Mouse (Mus musculus): ENCODE data around the gene Impdh2. TPM values are rescaled to one million over a fixed set of nuclear protein-coding genes. Genes with fewer than 3 reads are reported as not detected.

Gene Impdh2
- polyA plus RNA-seq, 1 experiment from 2014 or later = 153 TPM

GRCm38 (mm10) chr9:108546875-108547274 lies 13.2 kb upstream of the Impdh2 start:
- WGBS (ENCODE audit: insufficient replicate concordance) = 80% methylated on average over 1 of the region's 1 CpGs
- no peaks in the 10 kb centered on the region for H3K9me3 ChIP-seq (replicated peaks)
- DNase-seq (no peak), ATAC-seq (ENCODE audit: low read depth) (no peak)
- no peak overlapping the region for H3K9ac ChIP-seq
- peaks cover 9% of the 10 kb centered on the region for H3K4me1 ChIP-seq (replicated peaks)
- no peak overlapping the region for H3K4me2 ChIP-seq
- H3K27ac ChIP-seq = no peak overlapping the region
- H3K4me3 ChIP-seq (replicated peaks) = no peak overlapping the region
- peaks cover 96% of the 10 kb centered on the region for H3K36me3 ChIP-seq
- H3K27me3 ChIP-seq = no peaks in the 10 kb centered on the region

- H3K27me3 ChIP-seq = no peaks in the 10 kb centered on the region
- ATAC-seq (ENCODE audit: low read depth) (no peak), DNase-seq (no peak)
- peaks cover 83% of the 10 kb centered on the region for H3K36me3 ChIP-seq
- H3K9me3 ChIP-seq (replicated peaks) = no peaks in the 10 kb centered on the region
- H3K4me3 ChIP-seq (replicated peaks) = no peak overlapping the region
- H3K4me2 ChIP-seq = no peak overlapping the region
- no peak overlapping the region for H3K27ac ChIP-seq
- WGBS (ENCODE audit: insufficient replicate concordance) = 68% methylated on average over 4 of the region's 4 CpGs
- H3K4me1 ChIP-seq (replicated peaks) = peaks cover 45% of the 10 kb centered on the region
- H3K9ac ChIP-seq = no peak overlapping the region
Measured at GRCm38 (mm10) chr9:108559169-108559568, 917 bp upstream of the Impdh2 start.

GRCm38 (mm10) chr9:108563671-108564070 lies 3.6 kb downstream of the Impdh2 start:
- no peak overlapping the region; the same call in 1 of the 2 replicates for H3K27ac ChIP-seq
- H3K4me2 ChIP-seq = peak overlapping the region; percentile 29; the same call in 1 of the 2 replicates
- peaks cover 59% of the 10 kb centered on the region for H3K36me3 ChIP-seq
- ATAC-seq (ENCODE audit: low read depth) (no peak), DNase-seq (no peak)
- H3K27me3 ChIP-seq = no peaks in the 10 kb centered on the region
- H3K9me3 ChIP-seq (replicated peaks) = no peaks in the 10 kb centered on the region
- peak overlapping the region; percentile 52; the same call in 1 of the 2 replicates for H3K9ac ChIP-seq
- 84% methylated on average over 8 of the region's 8 CpGs for WGBS (ENCODE audit: insufficient replicate concordance)
- H3K4me1 ChIP-seq (replicated peaks) = peaks cover 74% of the 10 kb centered on the region
- peak overlapping the region; percentile 2; the same call in 1 of the 2 replicates for H3K4me3 ChIP-seq (replicated peaks)

- no peak for DNase-seq
- peak overlapping the region; percentile 2; the same call in 1 of the 2 replicates for H3K4me3 ChIP-seq (replicated peaks)
Measured at GRCm38 (mm10) chr9:108564131-108564530, 4.0 kb downstream of the Impdh2 start.

GRCm38 (mm10) chr9:108565881-108566814 lies 6.1 kb downstream of the Impdh2 start:
- Histone ChIP-seq H3K9ac (peak overlapping the region; percentile 91), H3K9me3 (replicated peaks) (no peaks in the 10 kb centered on the region), H3K4me3 (replicated peaks) (peak overlapping the region; percentile 84), H3K4me2 (peak overlapping the region; percentile 100), H3K4me1 (replicated peaks) (peaks cover 81% of the 10 kb centered on the region), H3K27ac (peak overlapping the region; percentile 98), H3K27me3 (no peaks in the 10 kb centered on the region), H3K36me3 (peaks cover 52% of the 10 kb centered on the region)
- WGBS (ENCODE audit: insufficient replicate concordance) = 7% methylated on average over 35 of the region's 35 CpGs
- ATAC-seq (ENCODE audit: low read depth) (peak; percentile 0; the same call in 1 of the 2 replicates), DNase-seq (no peak)

More at GRCm38 (mm10) chr9:108564131-108564530, 4.0 kb downstream of the Impdh2 start:
- Histone ChIP-seq H3K27me3 (no peaks in the 10 kb centered on the region), H3K9ac (peak overlapping the region; percentile 52), H3K4me2 (peak overlapping the region; percentile 29; the same call in 1 of the 2 replicates), H3K4me1 (replicated peaks) (peaks cover 78% of the 10 kb centered on the region), H3K9me3 (replicated peaks) (no peaks in the 10 kb centered on the region), H3K27ac (peak overlapping the region; percentile 32; the same call in 1 of the 2 replicates), H3K36me3 (peaks cover 54% of the 10 kb centered on the region)
- ATAC-seq (ENCODE audit: low read depth) = no peak
- WGBS (ENCODE audit: insufficient replicate concordance) = 54% methylated on average over 7 of the region's 7 CpGs

- peak within 1 kb of the TSS; percentile 100 for H3K4me2 ChIP-seq
- H3K27ac ChIP-seq = peak within 1 kb of the TSS; percentile 98
- H3K4me1 ChIP-seq (replicated peaks) = peaks cover 73% of the 10 kb centered on the region
- DNase-seq (peak; percentile 93), ATAC-seq (ENCODE audit: low read depth) (peak; percentile 79)
- H3K9ac ChIP-seq = peak within 1 kb of the TSS; percentile 91
- H3K27me3 ChIP-seq = no peaks in the 10 kb centered on the region
- H3K4me3 ChIP-seq (replicated peaks) = peak within 1 kb of the TSS; percentile 84
- WGBS (ENCODE audit: insufficient replicate concordance) = under 1% methylated on average over 73 of the region's 73 CpGs
- H3K9me3 ChIP-seq (replicated peaks) = no peaks in the 10 kb centered on the region
- H3K36me3 ChIP-seq = peaks cover 52% of the 10 kb centered on the region
Measured at GRCm38 (mm10) chr9:108566815-108567776, 7.0 kb downstream of the Impdh2 start, which contains the start of gene Ndufaf3. Gene Ndufaf3, minus strand, starts transcription at chr9:108567434.

- Histone ChIP-seq H3K4me2 (peak overlapping the region; percentile 100), H3K27ac (peak overlapping the region; percentile 98), H3K9me3 (replicated peaks) (no peaks in the 10 kb centered on the region), H3K27me3 (no peaks in the 10 kb centered on the region), H3K9ac (peak overlapping the region; percentile 91), H3K36me3 (peaks cover 52% of the 10 kb centered on the region), H3K4me1 (replicated peaks) (peaks cover 64% of the 10 kb centered on the region), H3K4me3 (replicated peaks) (peak overlapping the region; percentile 84)
- DNase-seq (no peak), ATAC-seq (ENCODE audit: low read depth) (no peak)
- 5% methylated on average over 18 of the region's 18 CpGs for WGBS (ENCODE audit: insufficient replicate concordance)
Measured at GRCm38 (mm10) chr9:108567931-108568419, 7.9 kb downstream of the Impdh2 start.

- Histone ChIP-seq H3K27me3 (no peaks in the 10 kb centered on the region), H3K36me3 (peaks cover 52% of the 10 kb centered on the region), H3K4me2 (peak overlapping the region; percentile 100), H3K9ac (peak overlapping the region; percentile 91), H3K27ac (peak overlapping the region; percentile 98), H3K4me3 (replicated peaks) (peak overlapping the region; percentile 84), H3K9me3 (replicated peaks) (no peaks in the 10 kb centered on the region), H3K4me1 (replicated peaks) (peaks cover 60% of the 10 kb centered on the region)
- no peak for ATAC-seq (ENCODE audit: low read depth)
- DNase-seq = no peak
- WGBS (ENCODE audit: insufficient replicate concordance) = 37% methylated on average over 17 of the region's 17 CpGs
Measured at GRCm38 (mm10) chr9:108568511-108568921, 8.4 kb downstream of the Impdh2 start.

- H3K9ac ChIP-seq = peak within 1 kb of the TSS; percentile 91
- H3K4me2 ChIP-seq = peak within 1 kb of the TSS; percentile 100
- peak within 1 kb of the TSS; percentile 98 for H3K27ac ChIP-seq
- DNase-seq = peak; percentile 88
- peaks cover 49% of the 10 kb centered on the region for H3K36me3 ChIP-seq
- ATAC-seq (ENCODE audit: low read depth) = peak; percentile 66
- H3K4me3 ChIP-seq (replicated peaks) = peak within 1 kb of the TSS; percentile 84
- no peaks in the 10 kb centered on the region for H3K27me3 ChIP-seq
- peaks cover 57% of the 10 kb centered on the region for H3K4me1 ChIP-seq (replicated peaks)
- 4% methylated on average over 42 of the region's 42 CpGs for WGBS (ENCODE audit: insufficient replicate concordance)
- no peaks in the 10 kb centered on the region for H3K9me3 ChIP-seq (replicated peaks)
Measured at GRCm38 (mm10) chr9:108569381-108570206, 9.5 kb downstream of the Impdh2 start, which contains the start of gene Dalrd3. Gene Dalrd3, plus strand, starts transcription at chr9:108569886.

Data from liver, embryonic 13.5 days (tissue).